Mouse (Mus musculus) midbrain, embryonic 11.5 days (tissue): ENCODE data around the gene Trhde. TPM values are rescaled to one million over a fixed set of nuclear protein-coding genes. Genes with fewer than 3 reads are reported as not detected.

Experiments used
- ATAC-seq: fragments of 200-750 bp; cut with Nextera tagmentation; 2 replicates; pipeline ENCODE4 v1.8.0; 2017; ENCODE audit warnings: moderate TSS enrichment, moderate library complexity; ENCODE audit not compliant: low FRiP score
- DNase-seq: peaks from one replicate; pipeline ENCODE4 v3.0.0; 2015; ENCODE audit warnings: low spot score; ENCODE audit errors: missing footprints
- H3K27ac ChIP-seq: fragments of 300-500 bp; sonication (generic); 2 replicates; pipeline ENCODE4 v1.5.1; 2014; ENCODE audit warnings: low read depth, low read length
- H3K27me3 ChIP-seq: fragments of 300-500 bp; sonication (generic); 2 replicates; pipeline ENCODE4 v1.6.1; 2014; ENCODE audit warnings: mild to moderate bottlenecking, low read length, moderate library complexity, mixed read lengths; ENCODE audit not compliant: control insufficient read depth, insufficient read depth
- H3K36me3 ChIP-seq: fragments of 300-500 bp; sonication (generic); 2 replicates; pipeline ENCODE4 v1.6.1; 2014; ENCODE audit warnings: mild to moderate bottlenecking, low read length, moderate library complexity, mixed read lengths; ENCODE audit not compliant: control insufficient read depth, insufficient read depth
- H3K4me1 ChIP-seq: fragments of 300-500 bp; sonication (generic); 2 replicates; pipeline ENCODE4 v1.6.1; 2014; ENCODE audit warnings: low read length; ENCODE audit not compliant: control insufficient read depth, insufficient read depth
- H3K4me2 ChIP-seq: fragments of 300-500 bp; sonication (generic); 2 replicates; pipeline ENCODE4 v1.6.1; 2014; ENCODE audit warnings: mild to moderate bottlenecking, moderate library complexity
- H3K4me3 ChIP-seq: fragments of 300-500 bp; sonication (generic); 2 replicates; pipeline ENCODE4 v1.5.1; 2014; ENCODE audit warnings: low read depth, low read length
- H3K9ac ChIP-seq: fragments of 300-500 bp; sonication (generic); 2 replicates; pipeline ENCODE4 v1.6.1; 2014; ENCODE audit warnings: low read length
- H3K9me3 ChIP-seq: fragments of 300-500 bp; sonication (generic); 2 replicates; pipeline ENCODE4 v1.6.1; 2016; ENCODE audit warnings: low read length; ENCODE audit not compliant: control insufficient read depth
- WGBS: fragments of 180-500 bp; shearing (Covaris S2); extraction: QIAGEN DNeasy Blood & Tissue Kit; methylation state at CpG from one replicate; pipeline ENCODE4 v1.1.7; 2014; 5-methylcytosine and 5-hydroxymethylcytosine counted together
- polyA plus RNA-seq: library from polyadenylated mRNA; unstranded; fragments of >200 nt; fragmentation: Nextera tagmentation; extraction: Ambion mirVana; gene quantifications from 2 replicates; pipeline ENCODE4 v1.2.1, GENCODE M21; 2014

The Trhde gene
- polyA plus RNA-seq, 1 experiment from 2014 or later = 0.63 TPM

DNA sequence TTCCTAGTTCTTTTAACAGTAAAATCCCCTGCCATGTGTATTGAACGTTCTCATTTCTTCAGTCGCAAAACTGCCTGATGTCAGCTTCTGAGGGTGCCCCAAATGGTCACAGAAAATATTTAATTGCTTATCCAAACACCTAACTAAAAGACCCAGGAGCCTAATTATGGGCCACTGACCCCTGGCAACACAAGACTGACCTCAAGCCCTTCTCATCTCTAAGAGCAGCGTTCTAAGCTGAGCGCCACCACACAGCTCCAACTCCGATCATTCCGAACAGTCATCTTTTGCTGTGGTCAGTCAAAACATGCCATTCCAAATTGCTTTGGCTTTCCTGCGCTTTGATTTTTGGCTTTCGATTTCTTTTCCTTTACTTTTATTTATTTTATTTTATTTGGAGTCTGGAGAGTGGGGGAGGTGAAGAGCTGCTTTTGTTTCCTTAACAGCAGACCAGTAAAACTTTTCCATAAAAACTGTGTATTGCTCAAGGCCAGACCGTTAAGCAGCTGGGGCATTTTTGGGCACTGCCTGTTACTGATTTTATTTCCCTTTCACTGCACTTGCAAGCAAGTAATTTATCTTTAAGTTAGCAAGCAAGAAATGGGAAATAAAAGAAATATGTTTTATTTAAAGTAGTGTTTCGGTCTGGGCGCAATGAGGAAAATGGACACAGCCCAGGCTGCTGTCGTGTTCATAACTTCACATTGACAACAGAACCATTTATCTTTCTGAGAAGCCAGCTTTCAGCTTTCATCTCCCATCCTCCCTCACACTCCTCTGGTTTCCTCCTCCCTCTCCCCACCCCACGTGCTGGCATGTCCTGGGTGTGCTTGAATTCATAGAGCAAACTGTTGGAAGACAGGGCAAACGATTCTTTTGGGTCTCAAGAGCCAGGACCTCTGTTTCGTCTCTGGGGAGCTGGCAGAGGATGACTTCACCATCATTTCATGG lies 59.1 kb downstream of the Trhde start:
- 78% methylated on average over 15 of the region's 15 CpGs for WGBS
- no peaks in the 10 kb centered on the region for H3K4me1 ChIP-seq
- H3K36me3 ChIP-seq = no peaks in the 10 kb centered on the region
- DNase-seq (peak; percentile 64), ATAC-seq (no peak)
- no peak overlapping the region for H3K27ac ChIP-seq
- no peaks in the 10 kb centered on the region for H3K27me3 ChIP-seq
- H3K9me3 ChIP-seq = no peaks in the 10 kb centered on the region
- H3K9ac ChIP-seq = no peak overlapping the region
- no peak overlapping the region for H3K4me3 ChIP-seq
- H3K4me2 ChIP-seq = no peak overlapping the region

DNA sequence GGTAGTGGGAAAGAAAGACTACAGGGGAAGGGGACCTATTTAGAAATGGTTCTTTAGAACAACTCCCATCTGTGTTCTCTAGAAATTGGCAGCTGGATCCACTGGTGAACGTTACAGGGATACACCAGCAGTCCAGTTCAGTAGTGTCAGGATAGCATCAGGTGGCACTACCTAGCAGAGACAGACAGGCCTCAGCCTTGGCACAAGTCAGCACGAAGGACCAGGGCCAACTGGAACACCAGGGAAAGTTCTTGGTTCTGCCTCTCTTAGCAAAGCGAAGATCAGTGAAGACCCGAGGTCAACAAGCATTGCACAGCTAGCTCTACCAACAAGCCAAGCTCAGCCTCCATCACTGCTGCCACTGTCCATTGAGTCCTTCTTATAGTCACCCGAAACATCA lies 62.2 kb downstream of the Trhde start:
- Histone ChIP-seq H3K27me3 (no peaks in the 10 kb centered on the region), H3K4me1 (no peaks in the 10 kb centered on the region), H3K4me2 (no peak overlapping the region), H3K9ac (no peak overlapping the region), H3K27ac (no peak overlapping the region), H3K4me3 (no peak overlapping the region), H3K36me3 (no peaks in the 10 kb centered on the region), H3K9me3 (no peaks in the 10 kb centered on the region)
- WGBS = 93% methylated on average over 5 of the region's 5 CpGs
- no peak for DNase-seq
- no peak for ATAC-seq

DNA sequence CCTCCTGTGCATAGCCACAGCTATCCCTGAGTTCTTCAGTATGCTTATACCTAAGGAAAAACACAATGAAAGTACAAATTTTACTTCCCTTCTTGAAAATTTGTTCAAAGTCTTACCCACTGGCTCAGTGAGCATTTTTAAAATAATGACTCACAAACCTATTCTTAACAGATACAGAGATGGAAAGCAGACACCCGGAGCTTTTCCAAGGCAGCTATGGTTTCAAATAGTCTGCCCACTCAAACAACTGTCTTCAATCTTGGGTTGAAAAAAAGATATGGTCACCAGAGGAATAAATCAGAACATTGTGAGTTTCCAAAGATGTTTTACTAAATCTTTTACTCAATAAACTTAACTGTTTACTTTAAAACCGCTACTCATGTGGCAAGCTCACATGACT lies 64.5 kb downstream of the Trhde start:
- WGBS = 93% methylated on average over 2 of the region's 2 CpGs
- H3K9ac ChIP-seq = no peak overlapping the region
- H3K4me3 ChIP-seq = no peak overlapping the region
- H3K9me3 ChIP-seq = no peaks in the 10 kb centered on the region
- no peak for ATAC-seq
- H3K27me3 ChIP-seq = no peaks in the 10 kb centered on the region
- no peak overlapping the region for H3K27ac ChIP-seq
- H3K4me2 ChIP-seq = no peak overlapping the region
- H3K36me3 ChIP-seq = no peaks in the 10 kb centered on the region
- no peaks in the 10 kb centered on the region for H3K4me1 ChIP-seq
- DNase-seq = no peak

DNA sequence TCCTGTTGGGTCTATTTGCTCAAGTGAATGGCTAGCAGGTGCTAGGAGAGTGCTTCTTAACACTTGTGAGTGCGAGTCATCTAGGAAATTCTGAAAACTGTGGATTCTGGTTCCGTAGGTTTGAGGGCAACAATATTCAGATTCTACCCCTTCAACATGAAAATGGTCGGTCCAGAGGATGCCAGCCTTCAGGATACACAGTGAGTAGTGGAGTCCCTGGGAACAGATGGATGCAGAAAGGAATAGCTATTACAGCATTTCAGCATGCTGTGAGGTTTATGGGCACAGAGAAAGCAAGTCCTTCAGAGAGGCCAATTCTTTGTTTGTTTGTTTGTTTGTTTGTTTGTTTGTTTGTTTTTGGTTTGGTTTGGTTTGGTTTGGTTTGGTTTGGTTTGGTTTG lies 65.7 kb downstream of the Trhde start:
- DNase-seq = no peak
- ATAC-seq = no peak
- no peaks in the 10 kb centered on the region for H3K36me3 ChIP-seq
- no peaks in the 10 kb centered on the region for H3K4me1 ChIP-seq
- H3K9ac ChIP-seq = no peak overlapping the region
- no peaks in the 10 kb centered on the region for H3K9me3 ChIP-seq
- WGBS = 91% methylated on average over 3 of the region's 3 CpGs
- H3K4me2 ChIP-seq = no peak overlapping the region
- H3K27ac ChIP-seq = no peak overlapping the region
- H3K27me3 ChIP-seq = no peaks in the 10 kb centered on the region
- no peak overlapping the region for H3K4me3 ChIP-seq

DNA sequence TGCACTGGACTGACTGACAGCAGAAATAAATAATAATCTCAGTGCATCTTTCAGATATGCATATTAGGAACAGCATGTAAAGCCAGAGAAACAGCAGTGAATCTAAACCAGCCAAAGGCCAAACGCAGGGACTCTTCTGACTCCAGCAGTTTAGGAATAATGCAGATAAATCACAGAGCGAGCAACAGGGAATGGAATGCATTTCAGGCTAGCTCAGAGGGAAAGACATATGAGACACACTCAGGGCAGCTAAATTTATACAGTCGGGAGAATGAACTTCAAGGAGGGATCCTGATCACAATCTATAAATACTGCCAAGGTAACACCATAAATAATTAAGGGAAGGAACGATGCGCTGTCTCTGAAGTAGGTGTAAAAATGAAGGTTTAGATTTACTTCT lies 66.4 kb downstream of the Trhde start:
- Histone ChIP-seq H3K36me3 (no peaks in the 10 kb centered on the region), H3K27me3 (no peaks in the 10 kb centered on the region), H3K9me3 (no peaks in the 10 kb centered on the region), H3K27ac (no peak overlapping the region), H3K4me1 (no peaks in the 10 kb centered on the region), H3K4me3 (no peak overlapping the region), H3K4me2 (no peak overlapping the region), H3K9ac (no peak overlapping the region)
- no peak for ATAC-seq
- DNase-seq = no peak
- WGBS = 84% methylated on average over 5 of the region's 5 CpGs

DNA sequence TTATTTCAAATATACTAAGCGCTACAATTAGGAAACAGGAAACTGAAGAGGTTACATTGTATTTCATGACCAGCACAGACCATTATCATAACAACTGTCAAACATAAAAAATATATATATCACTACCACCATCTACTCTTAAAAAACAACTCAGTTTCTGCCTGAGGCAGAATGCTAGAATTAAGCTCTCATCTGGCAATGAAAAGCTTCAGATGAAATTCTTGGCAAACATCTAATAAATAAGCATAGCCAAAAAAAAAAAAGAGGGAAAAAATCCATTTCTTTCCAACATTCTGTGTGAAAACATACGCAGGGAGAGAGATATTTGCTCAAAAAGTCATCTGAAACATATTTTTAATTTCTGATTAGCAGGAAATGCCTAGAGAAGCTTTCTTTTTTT lies 67.0 kb downstream of the Trhde start:
- Histone ChIP-seq H3K27me3 (no peaks in the 10 kb centered on the region), H3K27ac (no peak overlapping the region), H3K36me3 (no peaks in the 10 kb centered on the region), H3K4me2 (no peak overlapping the region), H3K9me3 (no peaks in the 10 kb centered on the region), H3K9ac (no peak overlapping the region), H3K4me3 (no peak overlapping the region), H3K4me1 (no peaks in the 10 kb centered on the region)
- ATAC-seq (no peak), DNase-seq (no peak)
- 94% methylated on average over 2 of the region's 2 CpGs for WGBS

DNA sequence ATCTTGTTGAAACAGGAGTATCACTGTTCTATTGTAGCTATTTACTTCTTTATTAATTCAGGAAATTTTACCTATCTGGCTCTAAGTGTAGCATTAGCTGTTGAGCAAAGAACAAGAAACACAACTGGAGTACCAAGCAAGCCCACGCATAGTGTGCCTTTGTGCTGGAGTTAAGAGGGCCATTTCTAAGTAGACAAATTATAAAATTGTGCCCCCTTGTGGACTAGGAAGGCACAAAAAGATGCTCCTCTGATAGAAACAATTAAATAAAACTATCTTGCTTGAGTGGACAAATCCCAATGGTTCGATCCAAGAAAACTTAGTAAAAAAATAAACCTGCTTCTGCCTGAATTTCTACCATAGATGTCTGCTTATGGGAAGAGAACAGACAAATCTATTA lies 76.5 kb downstream of the Trhde start:
- Histone ChIP-seq H3K27me3 (no peaks in the 10 kb centered on the region), H3K4me2 (no peak overlapping the region), H3K9ac (no peak overlapping the region), H3K27ac (no peak overlapping the region), H3K4me1 (no peaks in the 10 kb centered on the region), H3K36me3 (no peaks in the 10 kb centered on the region), H3K4me3 (no peak overlapping the region), H3K9me3 (no peaks in the 10 kb centered on the region)
- no peak for ATAC-seq
- 72% methylated on average over 2 of the region's 2 CpGs for WGBS
- no peak for DNase-seq

DNA sequence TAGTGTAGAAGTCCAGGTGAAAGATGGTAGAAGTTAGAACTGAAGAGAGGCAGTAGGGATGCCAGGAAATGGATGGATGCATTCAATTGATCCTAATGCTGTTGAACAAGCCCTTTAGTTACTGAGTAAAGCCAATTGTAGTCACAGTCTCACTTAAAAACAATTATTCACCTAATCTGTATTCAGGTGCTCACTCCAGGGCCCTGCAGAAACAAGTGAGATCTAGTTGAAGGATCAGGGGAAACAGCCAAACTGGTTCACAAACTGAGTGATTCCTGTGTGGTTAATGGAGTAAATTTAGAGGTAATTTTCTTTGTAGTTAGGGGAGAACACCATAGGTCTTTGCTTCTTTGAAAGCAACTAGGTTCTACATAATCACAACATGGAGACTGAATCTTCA lies 100.3 kb downstream of the Trhde start:
- ATAC-seq (no peak), DNase-seq (no peak)
- no peaks in the 10 kb centered on the region for H3K4me1 ChIP-seq

DNA sequence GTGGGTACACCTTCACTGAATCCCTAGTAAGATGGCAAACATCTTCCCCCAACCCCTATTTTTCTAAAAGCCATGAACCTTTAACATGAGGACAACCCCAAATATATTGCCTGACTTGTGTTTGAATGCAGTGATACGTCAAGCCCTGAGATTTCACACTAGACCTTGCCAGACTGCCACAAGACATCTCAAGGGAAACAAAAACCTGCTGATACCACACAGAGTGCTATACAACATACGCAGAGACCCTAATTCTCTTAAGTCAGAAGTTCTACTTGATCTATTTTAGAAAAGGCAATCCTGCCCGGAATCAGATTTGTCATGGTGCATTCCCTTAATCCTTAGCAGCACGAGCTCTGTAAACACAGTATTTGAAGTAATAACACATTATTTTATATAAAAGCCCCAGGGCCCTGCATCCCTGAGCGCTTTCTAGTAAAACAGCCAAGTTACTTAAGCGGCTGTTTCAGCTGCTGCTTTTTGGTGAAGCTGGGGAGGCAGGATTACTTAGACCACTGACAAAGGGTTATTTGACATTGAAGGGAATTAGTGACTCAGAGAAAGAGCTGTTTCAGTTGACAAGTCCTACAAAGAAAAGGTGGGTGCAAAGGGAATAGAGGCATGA lies 130.2 kb downstream of the Trhde start:
- DNase-seq = peak; percentile 89
- H3K4me2 ChIP-seq = no peak overlapping the region

More for the DNA sequence above, 100.3 kb downstream of the Trhde start:
- no peak overlapping the region for H3K27ac ChIP-seq
- no peaks in the 10 kb centered on the region for H3K36me3 ChIP-seq
- no peaks in the 10 kb centered on the region for H3K9me3 ChIP-seq
- H3K27me3 ChIP-seq = no peaks in the 10 kb centered on the region
- H3K4me2 ChIP-seq = no peak overlapping the region
- H3K9ac ChIP-seq = no peak overlapping the region
- no peak overlapping the region for H3K4me3 ChIP-seq

More for the DNA sequence above, 130.2 kb downstream of the Trhde start:
- no peak overlapping the region for H3K27ac ChIP-seq
- H3K9me3 ChIP-seq = no peaks in the 10 kb centered on the region
- peaks cover 2% of the 10 kb centered on the region; the same call in 1 of the 2 replicates for H3K4me1 ChIP-seq
- no peak overlapping the region for H3K9ac ChIP-seq
- no peak overlapping the region for H3K4me3 ChIP-seq
- ATAC-seq = peak; percentile 81
- 19% methylated on average over 6 of the region's 6 CpGs for whole genome bisulfite sequencing
- no peaks in the 10 kb centered on the region for H3K36me3 ChIP-seq
- peaks cover 12% of the 10 kb centered on the region for H3K27me3 ChIP-seq
